ENCODE assay signal across 20 mouse cellular contexts in genomic region chr3:94374636-94375035, GRCm38 (mm10). TPM values are rescaled to one million over a fixed set of nuclear protein-coding genes. Genes with fewer than 3 reads are reported as not detected.
A peak's percentile ranks its signal among the peaks of the same experiment; 100 is the strongest.
DNase-seq lines count a peak whose midpoint lies in the region; ATAC-seq and TF ChIP-seq lines count a peak whose summit lies in the region.
"Had no signal": no experiment of that assay in that cellular context is flagged by ENCODE, and none has a peak within 500 bp of the region (broad histone marks: within the 10 kb centered on the region; RNA-seq: fewer than 3 reads in every experiment).

No protein-coding gene starts in this region.

- H3K27me3 ChIP-seq in heart, postnatal 0 days (ENCODE audit: control insufficient read depth, insufficient read depth, low read length) = no peaks in the 10 kb centered on the region

- H3K9ac ChIP-seq in heart, postnatal 0 days (replicated peaks; ENCODE audit: low read depth, low read length) = no peak overlapping the region
- H3K9ac ChIP-seq: hindbrain, embryonic 14.5 days; intestine, embryonic 15.5 days; limb, embryonic 13.5 days had no signal

- no peak for ATAC-seq in heart, postnatal 0 days (ENCODE audit: insufficient read depth, low read depth)
- ATAC-seq: CD4-positive, CD25-positive, alpha-beta regulatory T cell, adult 4 months; intestine, embryonic 15.5 days had no signal

- no peak for TF ChIP-seq CTCF in heart, postnatal 0 days (IDR thresholded peaks at IDR 0.05; ENCODE audit: low read depth)

- H3K27ac ChIP-seq in heart, postnatal 0 days (ENCODE audit: low read depth) = no peak overlapping the region
- H3K27ac ChIP-seq: hindbrain, embryonic 14.5 days; intestine, embryonic 15.5 days; limb, embryonic 13.5 days had no signal

- H3K4me2 ChIP-seq in heart, postnatal 0 days (ENCODE audit: low read depth, low read length) = peak overlapping the region; percentile 25; the same call in 1 of the 2 replicates
- H3K4me2 ChIP-seq: heart, embryonic 11.5 days; hindbrain, embryonic 14.5 days; limb, embryonic 13.5 days had no signal

- peaks cover 16% of the 10 kb centered on the region; the same call in 1 of the 2 replicates for H3K4me1 ChIP-seq in heart, postnatal 0 days (ENCODE audit: control insufficient read depth, insufficient read depth)

- no peak for TF ChIP-seq EP300 in heart, postnatal 0 days (IDR thresholded peaks at IDR 0.05; ENCODE audit: low read depth)

- peak; percentile 33 for DNase-seq in adrenal gland, postnatal 10 days
- DNase-seq in adrenal gland, postnatal 25 days = no peak
- no peak for DNase-seq in heart, postnatal 0 days (ENCODE audit: low spot score)
- no peak for DNase-seq in heart, adult 9 months (ENCODE audit: low spot score in 2 of 2)
- DNase-seq in adipocyte (ENCODE audit: low spot score) = peak; percentile 60
- DNase-seq in kidney, postnatal 4 days = peak; percentile 31 to 57
- no peak for DNase-seq in layer of hippocampus, adult 9-11 months
- DNase-seq in urinary bladder, postnatal 4 days (ENCODE audit: low spot score in 2 of 2) = no peak
- DNase-seq: lung, adult 18-20 months had no signal

- H3K9me3 ChIP-seq in heart, postnatal 0 days (replicated peaks; ENCODE audit: control insufficient read depth, low read length) = no peaks in the 10 kb centered on the region
- H3K9me3 ChIP-seq: G1E; intestine, embryonic 15.5 days; limb, embryonic 13.5 days had no signal

- no peak overlapping the region for H3K4me3 ChIP-seq in heart, postnatal 0 days (ENCODE audit: low read depth, low read length)
- H3K4me3 ChIP-seq: intestine, embryonic 15.5 days; limb, embryonic 13.5 days had no signal

- H3K36me3 ChIP-seq in heart, postnatal 0 days (replicated peaks; ENCODE audit: control insufficient read depth, insufficient read depth, low read length) = no peaks in the 10 kb centered on the region
- H3K36me3 ChIP-seq: G1E; intestine, embryonic 15.5 days; limb, embryonic 13.5 days had no signal

RNA-seq across cellular contexts. Expression of gene Rorc, which starts 2.0 kb away (rescaled TPM):
- 10 to 100 TPM; 28.0 to 35.6 TPM for total RNA-seq in adrenal gland, postnatal 10 days (2021)
- 13.9 and 19.0 TPM in 2 replicates for total RNA-seq in adrenal gland, postnatal 25 days (2021)
- total RNA-seq in heart, postnatal 0 days (2014; rRNA removed; ENCODE audit: low replicate concordance) = 37.2 and 55.0 TPM in 2 replicates
- 13.5 and 17.1 TPM in 2 replicates for polyA plus RNA-seq in heart, postnatal 0 days (2015; fragmentation: Nextera tagmentation; extraction: Ambion mirVana)
- total RNA-seq: G1E had no signal
- polyA plus RNA-seq: G1E had no signal

RNA-seq across cellular contexts. Expression of gene C2cd4d, which starts 12.4 kb away (rescaled TPM):
- total RNA-seq in adrenal gland, postnatal 10 days (2021) = under 1 TPM in 1 of 2 experiments, not detected in 1; 0.73 TPM
- 0.49 TPM in 1 of 2 replicates, not detected in the other for total RNA-seq in adrenal gland, postnatal 25 days (2021)
- not detected in 2 replicates for total RNA-seq in heart, postnatal 0 days (2014; rRNA removed; ENCODE audit: low replicate concordance)
- polyA plus RNA-seq in heart, postnatal 0 days (2015; fragmentation: Nextera tagmentation; extraction: Ambion mirVana) = 0.15 and 0.30 TPM in 2 replicates
- total RNA-seq: heart, postnatal 25 days had no signal
- polyA plus RNA-seq: CD4-positive, CD25-positive, alpha-beta regulatory T cell, adult 4 months; G1E had no signal

RNA-seq across cellular contexts. Expression of gene Lingo4, which starts 23.7 kb away (rescaled TPM):
- 1 to 10 TPM in 1 of 2 experiments, under 1 TPM in 1; 0.99 to 1.0 TPM for total RNA-seq in adrenal gland, postnatal 10 days (2021)
- 0.76 and 0.90 TPM in 2 replicates for total RNA-seq in adrenal gland, postnatal 25 days (2021)
- not detected in 2 replicates for total RNA-seq in heart, postnatal 0 days (2014; rRNA removed; ENCODE audit: low replicate concordance)
- polyA plus RNA-seq in heart, postnatal 0 days (2015; fragmentation: Nextera tagmentation; extraction: Ambion mirVana) = 0.19 and 0.25 TPM in 2 replicates
- polyA plus RNA-seq: G1E; heart, embryonic 11.5 days; testis, adult 2 months had no signal

RNA-seq across cellular contexts. Expression of gene Them5, which starts 32.7 kb away (rescaled TPM):
- total RNA-seq in adrenal gland, postnatal 10 days (2021) = not detected
- not detected in 2 replicates for total RNA-seq in adrenal gland, postnatal 25 days (2021)
- total RNA-seq in heart, postnatal 0 days (2014; rRNA removed; ENCODE audit: low replicate concordance) = not detected in 2 replicates
- 0.10 TPM in 1 of 2 replicates, not detected in the other for polyA plus RNA-seq in heart, postnatal 0 days (2015; fragmentation: Nextera tagmentation; extraction: Ambion mirVana)
- total RNA-seq: gastrocnemius, postnatal 36 days; heart, postnatal 25 days; layer of hippocampus, postnatal 10 days had no signal
- polyA plus RNA-seq: CD4-positive, CD25-positive, alpha-beta regulatory T cell, adult 4 months; G1E; hindbrain, embryonic 14.5 days; intestine, embryonic 15.5 days; midbrain, postnatal 0 days had no signal

RNA-seq across cellular contexts. Expression of gene Tdrkh, which starts 38.4 kb away (rescaled TPM):
- 10 to 100 TPM in 1 of 2 experiments, 1 to 10 TPM in 1; 9.7 to 12.1 TPM for total RNA-seq in adrenal gland, postnatal 10 days (2021)
- total RNA-seq in adrenal gland, postnatal 25 days (2021) = 8.2 and 10.6 TPM in 2 replicates
- total RNA-seq in heart, postnatal 0 days (2014; rRNA removed; ENCODE audit: low replicate concordance) = 0.34 and 6.5 TPM in 2 replicates
- polyA plus RNA-seq in heart, postnatal 0 days (2015; fragmentation: Nextera tagmentation; extraction: Ambion mirVana) = 7.5 and 7.7 TPM in 2 replicates
- polyA plus RNA-seq: G1E had no signal

Comparison
In these comparisons a context has a peak if more than half of its experiments do, and no peak if none do; other contexts are left out.
1. DNase-seq: peak in adrenal gland, postnatal 10 days (single experiment), adipocyte (single experiment) and kidney, postnatal 4 days (2 of 2); none in adrenal gland, postnatal 25 days (single experiment), heart, postnatal 0 days (single experiment), heart, adult 9 months (0 of 2), layer of hippocampus, adult 9-11 months (single experiment) and urinary bladder, postnatal 4 days (0 of 2).